Mouse (Mus musculus) myocyte (in vitro differentiated cells): ENCODE results near the gene Srsf2. TPM values are rescaled to one million over a fixed set of nuclear protein-coding genes. Genes with fewer than 3 reads are reported as not detected.
A peak's percentile ranks its signal among the peaks of the same experiment; 100 is the strongest.

Experiments used
- H3K27me3 ChIP-seq: one replicate; pipeline ENCODE4 v1.6.1; 2011; ENCODE audit not compliant: control insufficient read depth, insufficient read depth, insufficient read length
- H3K36me3 ChIP-seq: one replicate; pipeline ENCODE4 v1.6.1; 2011; ENCODE audit not compliant: control insufficient read depth, insufficient read depth
- H3K4me2 ChIP-seq: one replicate; pipeline ENCODE4 v1.6.1; 2011; ENCODE audit warnings: low read depth, control low read depth
- H3K4me3 ChIP-seq: one replicate; pipeline ENCODE4 v1.5.1; 2011; ENCODE audit warnings: mild to moderate bottlenecking, control low read depth, moderate library complexity
- H3K79me2 ChIP-seq: one replicate; pipeline ENCODE4 v1.6.1; 2011; ENCODE audit not compliant: control insufficient read depth, insufficient read depth
- H3ac ChIP-seq: one replicate; pipeline ENCODE4 v1.6.1; 2011; ENCODE audit not compliant: control insufficient read depth, insufficient read length
- CEBPB ChIP-seq: IDR thresholded peaks from 2 replicates; pipeline ENCODE4 v1.6.1; 2011; ENCODE audit warnings: mild to moderate bottlenecking, moderate library complexity; ENCODE audit not compliant: poor library complexity, insufficient read depth, severe bottlenecking
- E2F4 ChIP-seq: IDR thresholded peaks from one replicate; pipeline ENCODE4 v1.6.1; 2011; ENCODE audit warnings: mild to moderate bottlenecking, control low read depth, moderate library complexity; ENCODE audit not compliant: insufficient read depth
- MAX ChIP-seq: IDR thresholded peaks from one replicate; pipeline ENCODE4 v1.6.1; 2011; ENCODE audit warnings: low read depth, mild to moderate bottlenecking, control low read depth
- MYOD1 ChIP-seq, 3 experiments: IDR thresholded peaks; one replicate each; pipeline ENCODE4 v1.6.1; 2011; ENCODE audit warnings: control low read depth in 2 of 3, low read depth in 2 of 3, mild to moderate bottlenecking in 2 of 3, moderate library complexity in 1 of 3; ENCODE audit not compliant: insufficient read length in 2 of 3, control insufficient read depth in 1 of 3
- MYOG ChIP-seq, 3 experiments: IDR thresholded peaks; one replicate each; pipeline ENCODE4 v1.6.1; 2011; ENCODE audit warnings: control low read depth in 2 of 3, low read depth in 2 of 3, mild to moderate bottlenecking in 2 of 3; ENCODE audit not compliant: insufficient read length in 2 of 3, control insufficient read depth in 1 of 3, insufficient read depth in 1 of 3
- POLR2A ChIP-seq: IDR thresholded peaks from one replicate; pipeline ENCODE4 v1.6.1; 2011; ENCODE audit warnings: low read depth, mild to moderate bottlenecking, control low read depth, moderate library complexity; ENCODE audit not compliant: insufficient read length
- POLR2AphosphoS2 ChIP-seq: IDR thresholded peaks from one replicate; pipeline ENCODE4 v1.6.1; 2011; ENCODE audit warnings: low read depth, control low read depth; ENCODE audit not compliant: insufficient read length
- REST ChIP-seq: IDR thresholded peaks from one replicate; pipeline ENCODE4 v1.6.1; 2011; ENCODE audit warnings: mild to moderate bottlenecking, control low read depth, moderate library complexity; ENCODE audit not compliant: insufficient read depth, insufficient read length
- SRF ChIP-seq: IDR thresholded peaks from one replicate; pipeline ENCODE4 v1.6.1; 2011; ENCODE audit warnings: low read depth; ENCODE audit not compliant: control insufficient read depth, insufficient read length
- TCF12 ChIP-seq: IDR thresholded peaks from one replicate; pipeline ENCODE4 v1.6.1; 2011; ENCODE audit warnings: mild to moderate bottlenecking, control low read depth; ENCODE audit not compliant: poor library complexity, insufficient read depth, severe bottlenecking
- TCF3 ChIP-seq: IDR thresholded peaks from one replicate; pipeline ENCODE4 v1.6.1; 2011; ENCODE audit warnings: low read depth, control low read depth; ENCODE audit not compliant: insufficient read length
- USF1 ChIP-seq: IDR thresholded peaks from one replicate; pipeline ENCODE4 v1.6.1; 2011; ENCODE audit warnings: low read depth, mild to moderate bottlenecking, control low read depth, moderate library complexity
- polyA plus RNA-seq: library from polyadenylated mRNA; unstranded; fragments of >200 nt; fragmentation: generic; extraction: Trizol; gene quantifications from one replicate; pipeline ENCODE4 v1.2.1, GENCODE M21; 2012; ENCODE audit warnings: missing spikeins

The Srsf2 gene
- polyA plus RNA-seq, 1 experiment, result 145 TPM

GRCm38 (mm10) chr11:116813610-116814009, 39.3 kb downstream of the Srsf2 start:
- no peak for TF ChIP-seq POLR2AphosphoS2
- no peak for TF ChIP-seq MAX
- TF ChIP-seq CEBPB, result no peak
- no peak for TF ChIP-seq MYOG (IDR thresholded peaks at IDR 0.05; ENCODE audit: control insufficient read depth in 1 of 3, insufficient read depth in 1 of 3, insufficient read length in 2 of 3, low read depth in 2 of 3)
- no peak for TF ChIP-seq REST
- TF ChIP-seq SRF, result no peak
- TF ChIP-seq TCF12, result no peak
- TF ChIP-seq E2F4, result no peak
- no peak for TF ChIP-seq MYOD1 (IDR thresholded peaks at IDR 0.05; ENCODE audit: control insufficient read depth in 1 of 3, insufficient read length in 2 of 3, low read depth in 2 of 3)
- no peak for TF ChIP-seq TCF3
- no peak for TF ChIP-seq USF1
- no peak for TF ChIP-seq POLR2A
- Histone ChIP-seq H3ac (no peak overlapping the region), H3K36me3 (peaks cover 11% of the 10 kb centered on the region), H3K79me2 (peaks cover 32% of the 10 kb centered on the region), H3K27me3 (no peaks in the 10 kb centered on the region), H3K4me2 (peak overlapping the region; percentile 16), H3K4me3 (no peak overlapping the region)

- Histone ChIP-seq H3K4me2 (no peak overlapping the region), H3K27me3 (no peaks in the 10 kb centered on the region), H3K79me2 (peaks cover 26% of the 10 kb centered on the region), H3K4me3 (no peak overlapping the region), H3K36me3 (peaks cover 11% of the 10 kb centered on the region), H3ac (no peak overlapping the region)
- TF ChIP-seq SRF, result no peak
- no peak for TF ChIP-seq USF1
- TF ChIP-seq REST, result no peak
- TF ChIP-seq TCF12, result no peak
- TF ChIP-seq MAX, result no peak
Measured at GRCm38 (mm10) chr11:116812793-116813529, 39.9 kb downstream of the Srsf2 start.

DNA sequence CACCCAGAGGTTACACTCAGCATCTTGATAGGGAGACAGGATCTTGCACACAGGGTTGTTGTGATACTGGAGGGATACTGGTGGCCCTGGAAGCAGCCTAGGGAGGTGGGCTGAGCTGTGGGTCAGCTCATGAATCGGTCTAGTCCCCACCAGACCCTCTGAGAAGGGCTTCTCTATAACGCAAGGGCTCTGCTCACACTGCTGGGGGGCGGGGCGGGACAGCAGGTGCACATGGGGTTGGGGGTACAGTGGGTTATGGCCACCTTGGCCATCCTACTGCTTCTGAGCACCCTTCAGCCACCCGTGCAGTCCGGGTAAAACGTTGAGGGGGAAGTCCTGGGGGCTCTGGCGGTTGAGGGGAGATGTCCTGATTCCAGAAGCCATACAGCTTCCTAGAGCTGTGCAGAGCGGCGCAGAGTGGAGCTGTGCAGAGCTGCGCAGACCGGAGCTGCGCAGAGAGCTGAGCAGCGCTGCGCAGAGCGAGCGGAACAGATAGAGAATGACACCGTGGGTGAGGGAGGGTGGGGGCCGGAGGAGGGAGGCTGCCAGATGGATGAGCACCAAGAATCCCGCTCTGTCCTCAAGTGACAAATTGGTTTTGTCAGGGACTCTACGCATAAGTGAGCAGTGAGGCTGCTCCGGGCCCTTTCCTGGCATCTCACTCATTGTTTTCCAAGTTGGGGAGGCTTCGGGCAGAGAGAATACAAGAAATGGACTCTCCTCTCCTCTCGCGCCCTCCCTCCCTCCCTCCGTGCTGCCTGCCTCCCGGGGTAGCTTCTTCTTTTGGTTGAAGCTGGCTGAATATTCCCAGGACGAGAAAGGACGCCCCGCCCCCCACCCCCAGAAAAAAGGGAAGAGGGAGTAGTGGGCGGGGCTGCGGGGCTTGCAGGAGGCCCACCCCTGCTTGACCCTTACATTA, 41.7 kb downstream of the Srsf2 start:
- Histone ChIP-seq H3K79me2 (peaks cover 15% of the 10 kb centered on the region), H3ac (no peak overlapping the region), H3K36me3 (peaks cover 11% of the 10 kb centered on the region), H3K4me3 (no peak overlapping the region), H3K27me3 (no peaks in the 10 kb centered on the region), H3K4me2 (no peak overlapping the region)
- TF ChIP-seq MYOD1 (IDR thresholded peaks at IDR 0.05; ENCODE audit: control insufficient read depth in 1 of 3, insufficient read length in 2 of 3, low read depth in 2 of 3), result no peak
- no peak for TF ChIP-seq CEBPB
- TF ChIP-seq MAX, result no peak
- TF ChIP-seq MYOG (IDR thresholded peaks at IDR 0.05; ENCODE audit: control insufficient read depth in 1 of 3, insufficient read depth in 1 of 3, insufficient read length in 2 of 3, low read depth in 2 of 3), result no peak
- TF ChIP-seq USF1, result no peak
- no peak for TF ChIP-seq POLR2A
- TF ChIP-seq TCF3, result no peak

DNA sequence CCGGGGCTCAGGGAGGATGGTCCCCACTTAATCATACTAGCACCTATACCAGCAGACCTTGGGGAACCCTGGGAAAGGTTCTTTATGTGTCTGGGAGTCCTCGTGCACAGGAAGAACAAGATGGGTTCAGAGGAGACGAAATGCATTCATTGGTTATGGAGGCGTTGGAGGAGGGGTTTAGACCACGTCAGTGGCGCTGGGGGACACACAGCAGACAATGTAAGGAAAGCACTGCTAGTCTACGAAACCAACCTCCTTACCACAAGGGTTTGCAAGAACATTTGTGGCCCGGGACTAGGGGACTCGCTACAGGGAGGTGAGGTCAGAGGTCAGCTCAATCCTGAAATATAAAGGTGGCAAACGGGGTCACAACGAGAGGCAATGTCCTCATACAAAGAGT, 42.4 kb downstream of the Srsf2 start:
- TF ChIP-seq E2F4, result no peak
- no peak for TF ChIP-seq SRF
- no peak for TF ChIP-seq MYOD1 (IDR thresholded peaks at IDR 0.05; ENCODE audit: control insufficient read depth in 1 of 3, insufficient read length in 2 of 3, low read depth in 2 of 3)
- H3K4me2 ChIP-seq, result no peak overlapping the region
- H3K4me3 ChIP-seq, result no peak overlapping the region
- H3ac ChIP-seq, result no peak overlapping the region
- no peaks in the 10 kb centered on the region for H3K27me3 ChIP-seq
- H3K79me2 ChIP-seq, result peaks cover 9% of the 10 kb centered on the region
- peaks cover 11% of the 10 kb centered on the region for H3K36me3 ChIP-seq

DNA sequence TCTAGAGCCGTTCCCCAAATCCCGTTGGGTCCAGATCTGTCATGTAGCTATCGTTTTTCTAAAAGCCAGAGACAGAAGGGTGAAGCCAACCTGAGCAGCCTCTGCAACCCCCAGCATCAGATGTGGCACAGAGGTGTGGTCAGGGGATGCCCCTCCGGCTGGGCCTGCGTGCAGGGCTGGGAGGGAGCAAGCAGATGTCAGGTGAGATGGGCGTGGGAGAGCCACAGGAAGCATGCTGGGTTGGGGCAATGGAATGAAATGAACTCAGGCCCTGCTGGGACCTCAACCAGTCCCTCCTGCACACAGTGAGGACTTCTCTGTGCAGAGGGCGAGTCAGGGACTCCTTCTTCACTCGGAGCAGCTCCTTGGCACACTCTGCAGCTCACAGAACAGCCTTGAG, 43.4 kb downstream of the Srsf2 start:
- peaks cover 5% of the 10 kb centered on the region for H3K79me2 ChIP-seq
- no peak overlapping the region for H3K4me2 ChIP-seq
- H3K4me3 ChIP-seq, result no peak overlapping the region
- TF ChIP-seq POLR2AphosphoS2, result peak; percentile 23
- TF ChIP-seq POLR2A, result no peak
- TF ChIP-seq CEBPB, result no peak
- H3ac ChIP-seq, result no peak overlapping the region
- peaks cover 11% of the 10 kb centered on the region for H3K36me3 ChIP-seq
- H3K27me3 ChIP-seq, result no peaks in the 10 kb centered on the region
